In genomic region chr16:57469301-57469700, GRCm38 (mm10) we compare ENCODE assay signal across 13 mouse cellular contexts.
"Had no signal": no experiment of that assay in that cellular context is flagged by ENCODE, and none has a peak within 500 bp of the region (broad histone marks: within the 10 kb centered on the region; RNA-seq: fewer than 3 reads in every experiment).

No protein-coding gene starts in this region.

- ATAC-seq: inflammation-experienced regulatory T-cells, adult 6 months; intestine, embryonic 16.5 days; lung, postnatal 0 days; midbrain, embryonic 13.5 days had no signal

- H3K27me3 ChIP-seq: liver, embryonic 13.5 days; midbrain, embryonic 13.5 days; neural tube, embryonic 12.5 days; stomach, embryonic 15.5 days had no signal

- DNase-seq: kidney, adult 18-20 months; kidney, postnatal 4 days; liver, embryonic 13.5 days; lung, adult 2 months; lung, postnatal 36 days; retina, postnatal 1 day; right cerebral cortex, postnatal 25 days had no signal

- H3K9ac ChIP-seq: liver, embryonic 13.5 days; midbrain, embryonic 13.5 days; neural tube, embryonic 12.5 days; stomach, embryonic 15.5 days had no signal

- H3K4me3 ChIP-seq: liver, embryonic 13.5 days; midbrain, embryonic 13.5 days; neural tube, embryonic 12.5 days; stomach, embryonic 15.5 days had no signal

- H3K27ac ChIP-seq: liver, embryonic 13.5 days; midbrain, embryonic 13.5 days; neural tube, embryonic 12.5 days; stomach, embryonic 15.5 days had no signal

- H3K4me2 ChIP-seq: liver, embryonic 13.5 days; midbrain, embryonic 13.5 days; neural tube, embryonic 12.5 days; stomach, embryonic 15.5 days had no signal

- H3K36me3 ChIP-seq: liver, embryonic 13.5 days; midbrain, embryonic 13.5 days; neural tube, embryonic 12.5 days; stomach, embryonic 15.5 days had no signal

- H3K9me3 ChIP-seq: liver, embryonic 13.5 days; midbrain, embryonic 13.5 days; neural tube, embryonic 12.5 days; stomach, embryonic 15.5 days had no signal
